ENCODE assay signal across 8 mouse cellular contexts in the genomic region with DNA sequence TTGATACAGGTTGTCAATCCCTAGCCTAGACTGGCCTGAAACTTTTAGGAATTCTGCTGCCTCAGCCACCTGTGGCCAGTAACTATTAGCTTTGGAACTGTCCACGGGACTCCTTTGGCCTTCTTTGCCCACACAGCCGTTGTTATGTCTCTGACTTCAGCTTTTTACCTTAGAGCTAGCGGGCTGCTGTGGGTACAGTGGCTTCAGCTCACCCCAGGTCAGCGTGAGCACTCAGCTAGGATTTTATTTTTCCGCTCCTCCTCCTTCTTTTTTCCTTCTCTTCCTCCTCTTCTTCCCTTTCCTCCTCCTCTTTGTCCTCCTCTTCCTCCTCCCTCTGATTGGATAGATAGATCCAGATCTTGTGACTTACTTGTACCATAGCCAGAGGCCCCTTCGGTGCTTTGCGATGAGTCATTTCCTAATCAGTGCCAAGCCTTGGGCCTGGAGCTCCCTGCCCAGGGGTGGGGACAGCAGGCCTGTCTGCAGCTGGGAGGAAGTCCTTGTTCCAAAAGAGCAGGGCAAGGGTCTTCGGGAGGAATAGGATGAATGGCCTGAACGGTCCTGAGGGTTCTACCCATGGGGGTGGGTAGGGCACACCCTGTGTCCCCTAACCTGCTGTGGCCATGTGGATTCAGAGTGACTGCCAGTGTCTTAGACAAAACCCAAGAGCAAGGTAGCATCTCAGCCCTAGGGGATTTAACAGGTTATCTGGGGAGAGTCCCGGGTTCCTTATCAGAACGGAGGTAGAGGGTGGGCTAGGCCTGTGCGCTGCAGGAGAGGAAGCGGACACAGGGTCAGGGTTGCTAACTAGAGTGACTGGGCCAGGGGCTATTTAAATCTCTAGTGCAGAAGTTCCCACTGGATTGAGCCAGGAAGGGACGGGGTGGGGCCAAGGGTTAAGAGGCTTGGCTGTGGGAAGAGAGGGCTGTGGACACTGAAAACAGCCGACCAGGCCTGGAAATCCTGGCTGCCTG. TPM values are rescaled to one million over a fixed set of nuclear protein-coding genes. Genes with fewer than 3 reads are reported as not detected.
DNase-seq lines count a peak whose midpoint lies in the region; ATAC-seq lines count a peak whose summit lies in the region.

No protein-coding gene starts in this region.

- ATAC-seq in intestine, embryonic 14.5 days (replicated peaks; ENCODE audit: low FRiP score, low TSS enrichment, low read depth) = peak; percentile 86
- ATAC-seq in liver, embryonic 13.5 days (ENCODE audit: low read depth) = peak; percentile 60
- ATAC-seq in stomach, embryonic 16.5 days (ENCODE audit: insufficient read depth, low FRiP score) = peak; percentile 91
- no peak for ATAC-seq in erythroblast, adult 5-6 weeks (replicated peaks; ENCODE audit: low FRiP score, poor library complexity, severe bottlenecking)

- peak; percentile 50 for DNase-seq in urinary bladder, adult 2 months (ENCODE audit: low spot score)
- no peak for DNase-seq in urinary bladder, postnatal 10 days (ENCODE audit: low spot score)
- DNase-seq in fibroblast of lung, adult 2 months (ENCODE audit: low read depth) = peak; percentile 91
- no peak for DNase-seq in intestine, embryonic 14.5 days (ENCODE audit: low spot score)
- DNase-seq in liver, embryonic 13.5 days = no peak
- no peak for DNase-seq in thymus, postnatal 14 days

- H3K27me3 ChIP-seq in intestine, embryonic 14.5 days (replicated peaks; ENCODE audit: control insufficient read depth, insufficient read depth, low read length) = no peaks in the 10 kb centered on the region
- H3K27me3 ChIP-seq in liver, embryonic 13.5 days = no peaks in the 10 kb centered on the region
- H3K27me3 ChIP-seq in stomach, embryonic 16.5 days (ENCODE audit: control insufficient read depth, insufficient read depth, low read length) = no peaks in the 10 kb centered on the region

- H3K36me3 ChIP-seq in intestine, embryonic 14.5 days (ENCODE audit: control insufficient read depth, insufficient read depth, low read length) = no peaks in the 10 kb centered on the region
- no peaks in the 10 kb centered on the region for H3K36me3 ChIP-seq in liver, embryonic 13.5 days
- H3K36me3 ChIP-seq in stomach, embryonic 16.5 days (ENCODE audit: control insufficient read depth, insufficient read depth, low read length) = no peaks in the 10 kb centered on the region

- H3K27ac ChIP-seq in intestine, embryonic 14.5 days (ENCODE audit: low read depth) = peak overlapping the region; percentile 69
- no peak overlapping the region; the same call in 1 of the 2 replicates for H3K27ac ChIP-seq in liver, embryonic 13.5 days
- H3K27ac ChIP-seq in stomach, embryonic 16.5 days (ENCODE audit: low read length) = peak overlapping the region; percentile 87

- no peaks in the 10 kb centered on the region for H3K9me3 ChIP-seq in intestine, embryonic 14.5 days (ENCODE audit: control insufficient read depth, low read length)
- H3K9me3 ChIP-seq in liver, embryonic 13.5 days (replicated peaks) = no peaks in the 10 kb centered on the region
- H3K9me3 ChIP-seq in stomach, embryonic 16.5 days (replicated peaks; ENCODE audit: control insufficient read depth, low read length) = no peaks in the 10 kb centered on the region

- H3K9ac ChIP-seq in intestine, embryonic 14.5 days (ENCODE audit: low read length) = no peak overlapping the region
- H3K9ac ChIP-seq in liver, embryonic 13.5 days = no peak overlapping the region
- peak overlapping the region; percentile 34; the same call in 1 of the 2 replicates for H3K9ac ChIP-seq in stomach, embryonic 16.5 days (ENCODE audit: low read length)

- H3K4me1 ChIP-seq in intestine, embryonic 14.5 days (replicated peaks; ENCODE audit: control insufficient read depth, insufficient read depth, low read length) = peaks cover 26% of the 10 kb centered on the region
- peaks cover 34% of the 10 kb centered on the region for H3K4me1 ChIP-seq in liver, embryonic 13.5 days (replicated peaks)
- H3K4me1 ChIP-seq in stomach, embryonic 16.5 days (ENCODE audit: control insufficient read depth, insufficient read depth, low read length) = peaks cover 36% of the 10 kb centered on the region

- no peak overlapping the region for H3K4me3 ChIP-seq in intestine, embryonic 14.5 days (ENCODE audit: low read depth, low read length)
- no peak overlapping the region for H3K4me3 ChIP-seq in liver, embryonic 13.5 days (replicated peaks)
- no peak overlapping the region; the same call in 1 of the 2 replicates for H3K4me3 ChIP-seq in stomach, embryonic 16.5 days (replicated peaks; ENCODE audit: low read length)

- 0 out of 2 replicates have a peak overlapping the region, but pooled peaks have one; percentile 22 for H3K4me2 ChIP-seq in intestine, embryonic 14.5 days (ENCODE audit: low read length)
- no peak overlapping the region for H3K4me2 ChIP-seq in liver, embryonic 13.5 days
- peak overlapping the region; percentile 27; the same call in 1 of the 2 replicates for H3K4me2 ChIP-seq in stomach, embryonic 16.5 days (ENCODE audit: low read depth, low read length)

- WGBS in intestine, embryonic 14.5 days = 50% methylated on average over 15 of the region's 15 CpGs
- WGBS in liver, embryonic 13.5 days (ENCODE audit: insufficient replicate concordance) = 30% methylated on average over 15 of the region's 15 CpGs
- 38% methylated on average over 15 of the region's 15 CpGs for WGBS in stomach, embryonic 16.5 days

RNA-seq across cellular contexts. Expression of gene Tanc1, which starts 58.5 kb away (rescaled TPM):
- polyA plus RNA-seq in urinary bladder, adult 2 months (2012; rRNA removed) = 25.0 and 32.2 TPM in 2 replicates
- polyA plus RNA-seq in intestine, embryonic 14.5 days (2014; fragmentation: Nextera tagmentation; extraction: Ambion mirVana) = 24.8 and 25.0 TPM in 2 replicates
- polyA plus RNA-seq in liver, embryonic 13.5 days (2015; fragmentation: Nextera tagmentation; extraction: Ambion mirVana) = 2.4 and 2.8 TPM in 2 replicates
- polyA plus RNA-seq in stomach, embryonic 16.5 days (2015; fragmentation: Nextera tagmentation; extraction: Ambion mirVana) = 30.0 and 33.0 TPM in 2 replicates
- total RNA-seq in erythroblast, adult 5-6 weeks (2015; ENCODE audit: low replicate concordance) = 0.84 and 3.3 TPM in 2 replicates
- 1.1 and 3.4 TPM in 2 replicates for total RNA-seq in erythroblast, adult 5-6 weeks (2017; ENCODE audit: low replicate concordance)

Comparison
In these comparisons a context has a peak if more than half of its experiments do, and no peak if none do; other contexts are left out.
1. DNase-seq: peak in urinary bladder, adult 2 months (single experiment) and fibroblast of lung, adult 2 months (single experiment); none in urinary bladder, postnatal 10 days (single experiment), intestine, embryonic 14.5 days (single experiment), liver, embryonic 13.5 days (single experiment) and thymus, postnatal 14 days (single experiment).